Mouse (Mus musculus) G1E (cell line): ENCODE results near the gene Samd8.

ENCODE experiments used
- CTCF ChIP-seq: IDR thresholded peaks from 2 replicates; pipeline ENCODE4 v1.5.1; 2012; ENCODE audit warnings: low read depth, low read length, inconsistent platforms, mixed read lengths
- GATA1 ChIP-seq: IDR thresholded peaks from 2 replicates; pipeline ENCODE4 v1.6.1; 2012; ENCODE audit warnings: borderline replicate concordance, low read length, inconsistent platforms, mixed read lengths
- GATA2 ChIP-seq: IDR thresholded peaks from 2 replicates; pipeline ENCODE4 v1.6.1; 2012; ENCODE audit warnings: low read depth, low read length, inconsistent platforms, borderline replicate concordance
- POLR2AphosphoS5 ChIP-seq: IDR thresholded peaks from 2 replicates; pipeline ENCODE4 v1.6.1; 2012; ENCODE audit warnings: low read depth, low read length, inconsistent platforms; ENCODE audit not compliant: insufficient replicate concordance
- TAL1 ChIP-seq: conservative IDR thresholded peaks from 2 replicates; pipeline ENCODE4 v1.6.1; 2012; ENCODE audit warnings: low read depth, low read length, inconsistent platforms, mixed read lengths

DNA sequence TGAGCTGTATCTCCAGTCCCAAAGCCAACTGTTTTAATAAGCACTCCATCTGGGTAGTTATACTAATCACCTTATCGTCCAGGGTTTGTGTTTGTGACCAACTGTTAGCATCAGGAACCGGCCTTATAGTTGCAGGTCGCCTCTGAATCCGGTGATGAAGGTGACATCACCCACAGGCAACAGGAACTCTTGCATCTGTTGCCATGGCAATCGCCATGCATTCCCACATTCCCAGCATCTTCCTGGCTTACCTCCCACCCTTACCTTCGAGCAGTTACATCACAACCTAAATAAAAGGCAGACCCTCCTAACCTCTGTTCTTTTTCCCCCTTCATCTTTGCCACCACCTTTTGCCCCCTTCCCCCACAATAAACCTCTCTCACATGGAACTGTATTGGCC, 14.3 kb downstream of the Samd8 start:
- no peak for TF ChIP-seq CTCF
- TF ChIP-seq GATA2, result no peak
- no peak for TF ChIP-seq POLR2AphosphoS5
- TF ChIP-seq TAL1, result no peak
- TF ChIP-seq GATA1, result no peak
